Mouse (Mus musculus) spleen, adult 18-20 months (tissue): ENCODE measurements around the gene Zfp128.
"Not testable (repeated sequence)": the region's sequence is repeated elsewhere in the genome, so short reads cannot be mapped to it uniquely, and the experiment has no call there.

Experiments
- DNase-seq, 2 experiments: peaks; one replicate each; pipeline ENCODE4 v3.0.0; 2022; ENCODE audit warnings: mixed read lengths in 2 of 2

The Zfp128 gene

GRCm38 (mm10) chr7:12880911-12881660, at the start of gene Zfp128:
Gene Zfp128, plus strand, starts transcription at chr7:12881177.
- peak; percentile 85 to 89 for DNase-seq

- DNase-seq = peak; percentile 82 to 89
Observed at GRCm38 (mm10) chr7:12834162-12835120, 46.5 kb upstream of the Zfp128 start, which contains the start of gene Zfp110. Gene Zfp110, plus strand, starts transcription at chr7:12834761.

GRCm38 (mm10) chr7:12835193-12835671, 45.7 kb upstream of the Zfp128 start:
- DNase-seq = peak in 1 of 2 experiments; percentile 14

GRCm38 (mm10) chr7:12835779-12836178, 45.2 kb upstream of the Zfp128 start:
- DNase-seq = no peak

GRCm38 (mm10) chr7:12874301-12874700, 6.7 kb upstream of the Zfp128 start:
- DNase-seq = no peak

- DNase-seq = no peak
Observed at GRCm38 (mm10) chr7:12880036-12880435, 941 bp upstream of the Zfp128 start.

- DNase-seq = not testable (repeated sequence)
Observed at GRCm38 (mm10) chr7:12880497-12880896, 480 bp upstream of the Zfp128 start.

GRCm38 (mm10) chr7:12886563-12887266, 5.7 kb downstream of the Zfp128 start:
- DNase-seq = no peak

- DNase-seq = no peak
Observed at GRCm38 (mm10) chr7:12887585-12887984, 6.6 kb downstream of the Zfp128 start.

GRCm38 (mm10) chr7:12890928-12891327, 10.0 kb downstream of the Zfp128 start:
- DNase-seq = no peak

- DNase-seq = no peak
Observed at GRCm38 (mm10) chr7:12891334-12891733, 10.4 kb downstream of the Zfp128 start.

GRCm38 (mm10) chr7:12897655-12898410, 16.9 kb downstream of the Zfp128 start, which contains the start of gene Zscan22:
Gene Zscan22, plus strand, starts transcription at chr7:12897815.
- DNase-seq = peak; percentile 74 to 78

GRCm38 (mm10) chr7:12901517-12901916, 20.5 kb downstream of the Zfp128 start:
- no peak for DNase-seq

- DNase-seq = no peak
Observed at GRCm38 (mm10) chr7:12903623-12904022, 22.6 kb downstream of the Zfp128 start.

GRCm38 (mm10) chr7:12905146-12905545, 24.2 kb downstream of the Zfp128 start:
- DNase-seq = no peak

GRCm38 (mm10) chr7:12909498-12909962, 28.6 kb downstream of the Zfp128 start:
- DNase-seq = peak; percentile 60 to 88

GRCm38 (mm10) chr7:12910181-12910668, 29.2 kb downstream of the Zfp128 start:
- DNase-seq = peak; percentile 25 to 56

GRCm38 (mm10) chr7:12913556-12913955, 32.6 kb downstream of the Zfp128 start:
- DNase-seq = no peak

GRCm38 (mm10) chr7:12920495-12920894, 39.5 kb downstream of the Zfp128 start:
- DNase-seq = not testable (repeated sequence)

GRCm38 (mm10) chr7:12921318-12921704, 40.3 kb downstream of the Zfp128 start:
- no peak for DNase-seq

GRCm38 (mm10) chr7:12921705-12922465, 40.9 kb downstream of the Zfp128 start, which contains the start of gene Rps5:
Gene Rps5, plus strand, starts transcription at chr7:12922290.
- peak; percentile 94 to 95 for DNase-seq
